Mouse (Mus musculus): Measurements from ENCODE around the gene Gadl1. TPM values are rescaled to one million over a fixed set of nuclear protein-coding genes. Genes with fewer than 3 reads are reported as not detected.

Gadl1 gene
- polyA plus RNA-seq, 1 experiment from 2014 or later, result 0.60 TPM

DNA sequence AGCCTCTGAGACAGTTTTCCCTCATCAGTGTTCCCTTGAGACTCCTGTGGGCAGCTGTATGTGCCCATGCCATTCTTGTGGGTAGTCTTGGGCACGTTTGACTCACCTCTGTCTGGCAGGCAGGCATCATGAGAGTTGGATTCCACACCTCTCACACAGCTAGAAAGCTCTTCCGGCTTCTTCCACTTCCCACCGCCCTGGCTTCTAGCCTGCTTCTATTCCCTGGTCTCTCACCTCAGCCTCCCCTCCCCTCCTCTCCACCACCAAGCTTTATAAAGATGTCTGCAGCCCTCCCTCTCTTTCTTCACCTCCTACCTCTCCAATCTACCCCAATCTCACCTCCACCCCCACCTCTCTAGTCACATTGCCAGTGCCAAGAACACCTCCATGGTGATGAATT is 30.2 kb downstream of the Gadl1 start:
- Histone ChIP-seq H3K36me3 (no peaks in the 10 kb centered on the region), H3K27ac (no peak overlapping the region), H3K4me2 (replicated peaks) (no peak overlapping the region), H3K9ac (no peak overlapping the region), H3K27me3 (no peaks in the 10 kb centered on the region), H3K4me1 (peaks cover 28% of the 10 kb centered on the region), H3K9me3 (no peaks in the 10 kb centered on the region), H3K4me3 (no peak overlapping the region)
- WGBS, result 61% methylated on average over 3 of the region's 3 CpGs
- no peak for ATAC-seq (ENCODE audit: low FRiP score, low read depth)

DNA sequence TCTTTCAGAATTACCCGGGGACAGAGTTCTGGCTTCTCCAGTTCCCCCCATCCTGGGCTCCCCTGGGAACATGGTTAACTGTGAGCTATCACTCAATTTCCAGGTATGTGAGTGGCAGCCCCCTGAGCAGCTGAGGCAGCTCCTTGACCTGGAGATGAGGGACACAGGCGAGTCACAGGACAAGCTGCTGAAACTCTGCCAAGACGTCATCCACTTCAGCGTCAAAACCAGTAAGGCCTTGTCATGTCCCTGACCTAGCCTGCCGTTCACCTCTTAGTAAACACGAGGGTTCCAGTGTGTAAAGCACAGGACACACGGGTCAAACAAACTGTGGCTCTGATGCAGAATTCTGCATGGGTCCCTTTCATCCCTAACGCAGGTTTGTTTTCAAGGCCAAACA is 31.9 kb downstream of the Gadl1 start:
- WGBS, result 68% methylated on average over 8 of the region's 8 CpGs

DNA sequence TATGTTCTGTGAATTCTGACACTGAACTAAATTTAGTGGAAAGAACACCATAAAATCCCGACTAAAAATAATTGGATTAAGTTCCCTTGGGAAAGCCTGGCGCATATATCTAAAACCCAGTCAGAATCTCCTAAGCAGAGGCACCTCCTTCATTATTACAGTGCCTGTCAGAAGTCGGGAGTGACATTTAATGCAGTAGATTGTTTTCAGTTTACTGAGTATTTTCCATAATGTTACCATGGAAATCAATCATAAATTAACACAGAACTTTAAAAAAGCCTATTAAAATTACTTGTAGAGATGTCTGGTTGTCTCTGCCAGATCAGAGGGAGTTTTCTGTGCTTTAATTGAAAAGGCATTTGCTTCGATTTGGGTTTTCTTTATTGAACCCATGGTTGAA is 33.2 kb downstream of the Gadl1 start:
- Histone ChIP-seq H3K36me3 (no peaks in the 10 kb centered on the region), H3K4me1 (peaks cover 31% of the 10 kb centered on the region), H3K4me2 (replicated peaks) (no peak overlapping the region), H3K9me3 (no peaks in the 10 kb centered on the region), H3K27me3 (no peaks in the 10 kb centered on the region), H3K27ac (no peak overlapping the region), H3K4me3 (no peak overlapping the region), H3K9ac (no peak overlapping the region)
- WGBS, result 28% methylated on average over 4 of the region's 4 CpGs
- no peak for ATAC-seq (ENCODE audit: low FRiP score, low read depth)

More for the DNA sequence above, 31.9 kb downstream of the Gadl1 start:
- Histone ChIP-seq H3K27me3 (no peaks in the 10 kb centered on the region), H3K9me3 (no peaks in the 10 kb centered on the region), H3K4me1 (peaks cover 27% of the 10 kb centered on the region), H3K27ac (no peak overlapping the region), H3K9ac (no peak overlapping the region), H3K4me2 (replicated peaks) (no peak overlapping the region), H3K4me3 (no peak overlapping the region), H3K36me3 (no peaks in the 10 kb centered on the region)
- ATAC-seq (ENCODE audit: low FRiP score, low read depth), result no peak

DNA sequence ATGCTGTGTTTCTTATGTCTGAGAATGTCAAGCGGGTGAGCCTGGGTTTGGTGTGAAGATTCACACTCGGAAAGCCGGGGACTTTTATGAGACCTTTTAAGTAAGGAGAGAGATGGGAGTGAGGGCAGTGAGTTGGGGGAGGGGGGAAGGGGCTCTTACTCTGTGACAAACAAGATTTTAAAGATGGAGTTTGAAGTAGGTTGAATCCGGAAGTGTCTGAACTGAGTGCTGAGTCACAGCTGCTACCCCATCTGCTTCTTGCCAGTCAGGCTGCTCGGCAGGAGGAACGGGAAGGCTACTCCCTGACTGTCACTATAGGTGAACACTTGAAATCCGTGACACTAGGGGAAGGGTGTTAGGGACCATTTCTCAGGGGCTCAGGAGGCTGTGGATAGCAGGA is 33.7 kb downstream of the Gadl1 start:
- ATAC-seq (ENCODE audit: low FRiP score, low read depth), result no peak

DNA sequence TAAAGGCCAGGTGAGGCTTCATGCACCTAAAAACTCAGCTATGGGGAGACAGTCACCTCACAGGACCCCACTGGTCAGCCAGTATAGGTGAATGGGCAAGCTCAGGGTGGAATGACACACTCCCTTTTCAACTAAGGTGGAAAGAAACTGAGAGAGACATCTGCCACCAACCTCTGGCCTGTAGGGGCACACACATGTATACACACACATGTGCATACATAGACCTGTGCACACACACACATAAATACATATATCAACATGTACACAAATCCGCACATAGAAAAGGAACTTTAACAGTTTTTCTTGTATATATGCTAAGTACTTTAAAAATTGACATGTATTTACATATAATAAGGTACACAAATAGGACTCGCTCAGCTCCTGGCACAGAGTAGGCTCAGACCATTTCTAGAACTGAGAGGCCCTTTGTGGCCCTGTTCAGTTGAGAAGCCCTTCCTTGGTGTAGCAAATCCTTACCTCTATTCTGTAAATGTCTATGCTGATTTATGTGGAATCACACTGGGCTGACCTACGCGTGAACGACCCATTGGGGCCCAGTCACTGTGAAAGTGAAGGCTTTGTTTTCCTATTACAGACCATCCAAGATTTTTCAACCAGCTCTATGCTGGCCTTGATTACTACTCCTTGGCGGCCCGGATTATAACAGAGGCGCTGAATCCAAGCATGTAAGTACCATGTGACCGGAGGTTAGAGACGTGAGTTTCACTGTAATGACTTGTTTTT is 34.5 kb downstream of the Gadl1 start:
- H3K4me2 ChIP-seq (replicated peaks), result no peak overlapping the region
- 80% methylated on average over 10 of the region's 10 CpGs for WGBS
- ATAC-seq (ENCODE audit: low FRiP score, low read depth), result no peak
- no peaks in the 10 kb centered on the region for H3K9me3 ChIP-seq
- no peak overlapping the region; the same call in 1 of the 2 replicates for H3K27ac ChIP-seq
- H3K36me3 ChIP-seq, result no peaks in the 10 kb centered on the region
- no peaks in the 10 kb centered on the region for H3K27me3 ChIP-seq
- no peak overlapping the region for H3K9ac ChIP-seq
- H3K4me1 ChIP-seq, result peaks cover 26% of the 10 kb centered on the region
- H3K4me3 ChIP-seq, result no peak overlapping the region

More for the DNA sequence above, 33.7 kb downstream of the Gadl1 start:
- peaks cover 31% of the 10 kb centered on the region for H3K4me1 ChIP-seq
- no peak overlapping the region for H3K9ac ChIP-seq
- no peaks in the 10 kb centered on the region for H3K27me3 ChIP-seq
- H3K4me3 ChIP-seq, result no peak overlapping the region
- no peak overlapping the region for H3K4me2 ChIP-seq (replicated peaks)
- H3K27ac ChIP-seq, result no peak overlapping the region
- no peaks in the 10 kb centered on the region for H3K9me3 ChIP-seq
- WGBS, result 14% methylated on average over 7 of the region's 7 CpGs
- H3K36me3 ChIP-seq, result no peaks in the 10 kb centered on the region

DNA sequence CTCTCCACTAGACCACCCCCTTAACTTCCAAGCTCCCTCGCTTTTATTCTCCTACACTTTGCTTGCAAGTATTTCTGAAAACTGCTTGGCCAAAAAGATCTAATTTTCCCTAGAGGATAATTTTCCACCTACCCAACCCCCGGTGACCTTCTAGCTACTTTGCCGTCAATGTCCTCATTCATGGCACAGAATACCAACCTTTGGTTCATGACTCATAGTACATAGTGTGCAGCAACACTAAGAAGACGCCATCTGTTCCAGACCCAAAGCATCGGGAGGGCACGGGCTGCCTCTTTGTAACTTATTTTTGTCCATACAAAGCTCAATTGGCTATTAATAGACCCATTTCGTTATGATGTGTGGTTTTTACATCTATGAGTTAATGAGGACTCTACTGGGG is 55.8 kb downstream of the Gadl1 start:
- 80% methylated on average over 7 of the region's 7 CpGs for WGBS
- no peak overlapping the region for H3K4me3 ChIP-seq
- no peak overlapping the region for H3K27ac ChIP-seq
- H3K9me3 ChIP-seq, result no peaks in the 10 kb centered on the region
- H3K27me3 ChIP-seq, result no peaks in the 10 kb centered on the region
- no peak for ATAC-seq (ENCODE audit: low FRiP score, low read depth)
- no peak overlapping the region for H3K9ac ChIP-seq
- H3K36me3 ChIP-seq, result no peaks in the 10 kb centered on the region
- H3K4me2 ChIP-seq (replicated peaks), result no peak overlapping the region
- H3K4me1 ChIP-seq, result peaks cover 3% of the 10 kb centered on the region

DNA sequence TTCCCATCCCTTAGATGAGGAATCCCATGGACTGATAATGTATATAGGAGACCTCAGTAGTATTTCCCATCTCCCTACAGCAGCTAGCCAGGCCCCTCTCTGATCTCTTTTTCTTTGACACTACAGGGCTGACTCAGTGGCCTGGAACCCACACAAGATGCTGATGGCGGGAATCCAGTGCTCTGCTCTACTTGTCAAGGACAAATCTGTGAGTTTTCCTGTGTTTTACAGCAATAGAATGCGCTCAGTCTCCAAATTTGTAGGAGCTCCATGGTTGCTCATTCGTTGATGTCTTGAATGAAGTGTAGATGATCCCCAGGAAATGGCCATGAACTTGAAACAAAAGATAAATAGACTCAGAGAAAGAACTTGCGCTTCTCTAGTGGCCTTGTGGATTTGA is 56.9 kb downstream of the Gadl1 start:
- Histone ChIP-seq H3K4me2 (replicated peaks) (no peak overlapping the region), H3K4me1 (peaks cover 3% of the 10 kb centered on the region), H3K9me3 (no peaks in the 10 kb centered on the region), H3K4me3 (no peak overlapping the region), H3K27me3 (no peaks in the 10 kb centered on the region), H3K27ac (no peak overlapping the region), H3K9ac (no peak overlapping the region), H3K36me3 (no peaks in the 10 kb centered on the region)
- WGBS, result 83% methylated on average over 4 of the region's 4 CpGs
- no peak for ATAC-seq (ENCODE audit: low FRiP score, low read depth)

DNA sequence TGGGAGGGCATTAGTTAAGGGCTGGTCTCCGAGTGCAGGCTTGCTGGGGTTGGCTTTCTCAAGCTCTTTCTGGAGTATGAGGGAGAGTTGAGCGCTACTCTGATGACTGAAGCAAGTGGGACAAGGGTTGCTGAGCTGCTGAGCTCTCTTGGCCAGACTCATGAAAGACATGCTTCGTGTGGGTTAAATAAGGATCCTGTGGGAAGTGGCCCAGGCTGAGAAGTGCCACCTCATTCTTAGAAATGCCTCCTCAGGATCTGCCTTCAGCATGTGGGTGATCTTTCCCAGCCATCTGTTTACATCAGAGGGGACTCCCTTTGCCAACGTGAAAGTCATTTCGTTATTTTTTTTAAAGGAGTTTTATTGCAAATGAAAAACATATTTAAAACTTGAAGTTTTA is 57.5 kb downstream of the Gadl1 start:
- Histone ChIP-seq H3K36me3 (no peaks in the 10 kb centered on the region), H3K4me3 (no peak overlapping the region), H3K4me2 (replicated peaks) (no peak overlapping the region), H3K27me3 (no peaks in the 10 kb centered on the region), H3K9me3 (peaks cover 5% of the 10 kb centered on the region; the same call in 1 of the 2 replicates), H3K9ac (no peak overlapping the region), H3K4me1 (peaks cover 3% of the 10 kb centered on the region), H3K27ac (no peak overlapping the region)
- ATAC-seq (ENCODE audit: low FRiP score, low read depth), result no peak
- 53% methylated on average over 5 of the region's 5 CpGs for WGBS

DNA sequence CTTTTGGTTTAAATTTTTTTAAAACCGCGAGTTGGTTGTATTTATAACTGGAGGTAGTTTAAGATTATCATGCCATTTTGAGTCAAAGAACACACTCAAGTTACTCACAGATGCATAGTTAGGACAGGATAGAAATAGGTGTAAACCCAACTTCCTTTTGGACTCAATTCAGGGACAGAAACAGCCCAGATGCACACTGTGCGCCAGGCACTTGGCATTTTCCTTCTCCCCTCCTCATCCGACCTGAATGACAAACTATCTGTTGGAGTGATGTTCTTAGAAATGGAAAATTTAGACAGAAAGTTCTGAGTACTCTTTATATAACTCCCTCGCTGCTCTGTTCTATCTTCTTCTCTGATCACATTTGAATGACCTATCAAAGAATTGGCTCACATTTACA is 58.4 kb downstream of the Gadl1 start:
- no peak for ATAC-seq (ENCODE audit: low FRiP score, low read depth)
- no peaks in the 10 kb centered on the region for H3K36me3 ChIP-seq
- H3K9me3 ChIP-seq, result peaks cover 6% of the 10 kb centered on the region; the same call in 1 of the 2 replicates
- no peaks in the 10 kb centered on the region for H3K27me3 ChIP-seq
- no peak overlapping the region for H3K27ac ChIP-seq
- H3K4me1 ChIP-seq, result peaks cover 3% of the 10 kb centered on the region
- H3K4me3 ChIP-seq, result no peak overlapping the region
- WGBS, result 88% methylated on average over 5 of the region's 5 CpGs
- H3K4me2 ChIP-seq (replicated peaks), result no peak overlapping the region
- no peak overlapping the region for H3K9ac ChIP-seq

DNA sequence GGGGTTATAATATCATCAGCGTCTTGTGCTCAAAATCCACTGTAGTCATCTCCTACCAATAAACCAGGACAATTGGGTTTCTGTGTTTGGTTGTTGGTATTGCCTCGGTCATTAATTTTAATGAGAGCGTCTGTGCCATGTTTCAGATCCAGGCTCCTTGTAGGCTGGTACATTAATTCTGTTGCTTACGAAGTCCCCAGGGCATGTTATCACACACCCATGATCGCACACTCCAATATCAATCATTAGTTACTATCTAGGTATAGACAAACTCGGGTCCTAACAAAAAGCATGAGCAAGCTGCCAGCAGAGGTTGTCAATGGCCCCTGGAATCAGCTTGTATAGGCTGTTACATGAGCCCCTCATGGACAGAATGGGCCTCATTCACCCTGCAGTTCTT is 67.6 kb downstream of the Gadl1 start:
- Histone ChIP-seq H3K9me3 (0 out of 2 replicates have a peak, but pooled peaks cover 4% of the 10 kb centered on the region), H3K27me3 (no peaks in the 10 kb centered on the region), H3K36me3 (no peaks in the 10 kb centered on the region), H3K4me3 (no peak overlapping the region), H3K9ac (no peak overlapping the region), H3K4me1 (no peaks in the 10 kb centered on the region), H3K4me2 (replicated peaks) (no peak overlapping the region), H3K27ac (no peak overlapping the region)
- ATAC-seq (ENCODE audit: low FRiP score, low read depth), result no peak
- 53% methylated on average over 6 of the region's 6 CpGs for WGBS

DNA sequence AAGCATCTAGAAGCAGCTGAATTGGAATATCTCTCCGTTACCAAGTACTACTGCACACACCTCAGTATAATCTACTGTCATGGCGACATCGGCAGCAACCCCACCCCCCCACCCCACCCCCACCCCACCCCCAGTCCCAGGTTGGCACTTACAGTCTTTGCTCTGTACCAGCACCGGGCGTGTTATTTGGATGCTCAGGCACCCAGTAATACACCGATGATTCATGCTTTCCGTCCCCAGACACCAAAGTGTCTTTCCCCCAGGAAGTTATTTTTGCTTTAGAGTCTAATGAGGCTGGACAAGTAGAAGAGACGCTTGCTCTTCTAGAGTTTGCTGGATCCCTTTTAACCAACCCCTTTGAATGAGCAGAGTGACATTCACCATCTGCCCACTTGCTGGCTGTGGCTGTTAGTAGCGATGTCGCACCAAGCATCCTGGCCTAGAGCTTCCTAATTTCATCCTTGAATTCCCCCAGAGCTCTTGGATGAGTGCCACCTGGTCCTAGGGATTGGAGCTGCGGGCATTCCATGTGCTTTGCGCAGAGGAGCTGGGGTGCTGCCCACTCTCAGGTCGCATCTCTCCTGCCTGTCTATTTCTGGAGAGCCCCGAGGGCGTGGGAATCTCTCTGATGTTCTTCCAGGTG is 68.5 kb downstream of the Gadl1 start:
- Histone ChIP-seq H3K9ac (no peak overlapping the region), H3K27me3 (no peaks in the 10 kb centered on the region), H3K4me2 (replicated peaks) (no peak overlapping the region), H3K4me1 (no peaks in the 10 kb centered on the region), H3K36me3 (no peaks in the 10 kb centered on the region), H3K4me3 (no peak overlapping the region), H3K9me3 (0 out of 2 replicates have a peak, but pooled peaks cover 4% of the 10 kb centered on the region), H3K27ac (no peak overlapping the region)
- 88% methylated on average over 15 of the region's 15 CpGs for WGBS
- no peak for ATAC-seq (ENCODE audit: low FRiP score, low read depth)

DNA sequence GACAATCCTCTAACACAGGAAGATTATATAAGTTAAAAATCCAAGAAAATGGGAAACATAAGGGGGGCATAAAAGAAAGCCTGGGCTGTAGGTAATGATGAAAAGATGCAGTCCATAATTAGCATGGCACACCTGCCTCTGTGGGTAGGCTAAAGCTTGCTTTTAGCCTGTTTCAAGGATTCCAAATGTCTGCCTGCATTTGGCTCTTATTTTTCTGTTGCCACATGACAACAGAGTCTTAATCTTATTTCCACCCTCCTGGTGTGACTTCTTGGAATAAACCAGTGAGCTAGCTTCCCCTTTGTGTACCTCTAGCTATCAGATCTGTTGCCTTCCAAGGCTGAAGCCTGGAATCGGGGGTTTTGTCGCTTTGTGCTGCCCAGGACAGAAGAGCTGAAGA is 69.2 kb downstream of the Gadl1 start:
- Histone ChIP-seq H3K4me3 (no peak overlapping the region), H3K27ac (no peak overlapping the region), H3K9ac (no peak overlapping the region), H3K9me3 (0 out of 2 replicates have a peak, but pooled peaks cover 4% of the 10 kb centered on the region), H3K27me3 (no peaks in the 10 kb centered on the region), H3K4me2 (replicated peaks) (no peak overlapping the region), H3K36me3 (no peaks in the 10 kb centered on the region), H3K4me1 (no peaks in the 10 kb centered on the region)
- no peak for ATAC-seq (ENCODE audit: low FRiP score, low read depth)
- 73% methylated on average over 2 of the region's 2 CpGs for WGBS

Measured in limb, embryonic 13.5 days (tissue).